Mouse (Mus musculus) forebrain, embryonic 10.5 days (tissue): ENCODE data around the gene Abca9. TPM values are rescaled to one million over a fixed set of nuclear protein-coding genes. Genes with fewer than 3 reads are reported as not detected.

Source experiments
- DNase-seq: peaks from one replicate; pipeline ENCODE4 v3.0.0-alpha.2; 2017; ENCODE audit warnings: low spot score; ENCODE audit errors: extremely low spot score
- H3K27ac ChIP-seq: fragments of 300-500 bp; sonication (generic); 2 replicates; pipeline ENCODE4 v1.5.1; 2016; ENCODE audit warnings: mild to moderate bottlenecking
- H3K27me3 ChIP-seq: fragments of 300-500 bp; sonication (generic); 2 replicates; pipeline ENCODE4 v1.6.1; 2016; ENCODE audit warnings: mild to moderate bottlenecking; ENCODE audit not compliant: poor library complexity, severe bottlenecking
- H3K36me3 ChIP-seq: fragments of 300-500 bp; sonication (generic); replicated peaks from 2 replicates; pipeline ENCODE4 v1.6.1; 2016; ENCODE audit warnings: mild to moderate bottlenecking, moderate library complexity
- H3K4me1 ChIP-seq: fragments of 300-500 bp; sonication (generic); 2 replicates; pipeline ENCODE4 v1.6.1; 2016
- H3K4me3 ChIP-seq: fragments of 300-500 bp; sonication (generic); 2 replicates; pipeline ENCODE4 v1.5.1; 2016; ENCODE audit warnings: mild to moderate bottlenecking, moderate library complexity
- H3K9me3 ChIP-seq: fragments of 300-500 bp; sonication (generic); 2 replicates; pipeline ENCODE4 v1.6.1; 2016; ENCODE audit warnings: mild to moderate bottlenecking, moderate library complexity
- WGBS: fragments of 180-500 bp; shearing (Covaris S2); methylation state at CpG from one replicate; pipeline ENCODE4 v1.1.7; 2016; 5-methylcytosine and 5-hydroxymethylcytosine counted together
- polyA plus RNA-seq: library from polyadenylated mRNA; unstranded; fragments of >200 nt; fragmentation: Nextera tagmentation; extraction: Ambion mirVana; gene quantifications from 2 replicates; pipeline ENCODE4 v1.2.1, GENCODE M21; 2016

Gene Abca9
- polyA plus RNA-seq, 1 experiment from 2014 or later, result 2.9 TPM

DNA sequence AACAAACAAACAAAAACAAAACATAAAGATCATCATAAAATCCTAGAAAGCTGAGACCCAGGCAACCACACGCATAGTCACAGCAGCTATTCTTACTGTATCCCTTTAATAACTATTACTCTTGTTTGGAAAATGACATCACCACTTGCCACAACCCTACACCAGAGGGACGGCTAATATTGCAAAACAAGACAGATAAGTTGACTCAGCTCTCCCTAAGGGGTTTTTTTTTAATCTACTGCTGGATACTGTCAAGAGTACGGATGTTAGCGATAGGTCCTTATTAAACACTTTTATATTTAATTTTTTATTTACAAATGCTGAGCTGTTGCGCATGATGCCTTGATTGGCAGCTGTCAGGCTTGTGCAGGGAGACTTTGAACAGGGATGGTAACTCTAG, 37.2 kb downstream of the Abca9 start:
- H3K27me3 ChIP-seq, result no peaks in the 10 kb centered on the region
- 95% methylated on average over 5 of the region's 5 CpGs for WGBS
- no peak for DNase-seq

DNA sequence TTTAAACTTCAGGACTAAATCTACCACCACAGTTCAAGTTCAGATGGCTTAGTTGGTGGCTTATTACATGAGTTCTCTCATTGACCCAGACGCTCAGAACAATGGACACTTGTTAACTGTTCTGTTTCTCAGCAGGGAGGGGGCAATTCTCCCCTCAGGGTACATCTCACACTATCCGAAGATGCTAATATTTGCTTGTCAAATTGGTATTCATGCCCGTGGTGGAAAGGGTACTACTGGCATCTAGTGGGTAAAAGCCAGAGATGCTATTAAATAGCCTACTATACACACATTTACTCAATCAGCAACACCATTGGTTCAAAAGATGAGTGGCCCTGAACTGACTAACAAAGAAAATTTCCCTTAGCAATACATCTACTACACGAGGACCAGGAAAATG, 56.9 kb downstream of the Abca9 start:
- Histone ChIP-seq H3K9me3 (no peaks in the 10 kb centered on the region), H3K4me1 (no peaks in the 10 kb centered on the region), H3K27ac (no peak overlapping the region), H3K36me3 (no peaks in the 10 kb centered on the region), H3K4me3 (no peak overlapping the region), H3K27me3 (no peaks in the 10 kb centered on the region)
- DNase-seq, result no peak
- 76% methylated on average over 4 of the region's 4 CpGs for WGBS

More for the DNA sequence above, 37.2 kb downstream of the Abca9 start:
- Histone ChIP-seq H3K27ac (no peak overlapping the region), H3K4me3 (no peak overlapping the region), H3K4me1 (no peaks in the 10 kb centered on the region), H3K36me3 (no peaks in the 10 kb centered on the region), H3K9me3 (no peaks in the 10 kb centered on the region)

DNA sequence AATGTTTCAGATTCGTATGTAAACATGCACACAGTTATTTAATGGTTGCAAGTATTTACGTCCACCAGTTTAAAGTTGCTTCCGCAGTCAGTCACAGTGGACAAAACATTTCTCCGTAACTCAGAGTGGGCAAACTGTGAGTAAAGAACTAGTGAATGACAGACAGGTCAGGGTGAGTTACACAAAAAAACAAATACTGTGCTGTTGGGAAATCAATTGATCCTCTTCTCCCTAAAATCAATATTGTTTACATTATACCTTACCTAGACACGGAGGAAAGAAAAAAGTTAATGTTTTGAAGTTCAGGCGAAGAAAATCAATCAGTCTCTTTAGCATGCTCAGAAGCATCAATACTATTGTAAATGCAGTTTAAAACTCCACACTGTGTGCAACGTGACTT, 66.6 kb downstream of the Abca9 start:
- Histone ChIP-seq H3K27me3 (no peaks in the 10 kb centered on the region), H3K4me3 (no peak overlapping the region), H3K9me3 (no peaks in the 10 kb centered on the region), H3K4me1 (no peaks in the 10 kb centered on the region), H3K36me3 (no peaks in the 10 kb centered on the region), H3K27ac (no peak overlapping the region)
- DNase-seq, result no peak
- 89% methylated on average over 7 of the region's 7 CpGs for WGBS

DNA sequence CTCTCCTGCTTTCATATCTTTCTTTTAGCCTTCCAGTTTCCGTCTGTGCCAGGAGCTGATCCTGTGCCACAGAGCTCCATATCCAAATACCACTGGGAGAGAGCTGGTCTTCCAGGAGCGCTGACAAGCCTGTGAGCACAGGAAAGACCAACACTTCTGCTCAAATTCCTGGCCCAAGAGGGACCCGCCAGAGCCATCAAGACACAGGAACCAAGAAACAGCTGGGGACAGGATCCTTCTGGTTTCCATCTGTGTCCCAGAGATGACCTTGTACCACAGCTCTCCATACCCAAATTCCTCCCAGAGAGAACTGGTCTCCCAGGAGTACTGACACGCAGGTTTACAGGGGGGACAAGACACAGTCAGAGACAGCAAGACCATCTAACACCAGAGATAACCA, 69.1 kb downstream of the Abca9 start:
- no peak overlapping the region for H3K27ac ChIP-seq
- H3K4me1 ChIP-seq, result no peaks in the 10 kb centered on the region
- H3K4me3 ChIP-seq, result no peak overlapping the region
- no peak for DNase-seq
- 76% methylated on average over 4 of the region's 4 CpGs for WGBS
- H3K36me3 ChIP-seq, result no peaks in the 10 kb centered on the region
- H3K27me3 ChIP-seq, result no peaks in the 10 kb centered on the region
- no peaks in the 10 kb centered on the region for H3K9me3 ChIP-seq

DNA sequence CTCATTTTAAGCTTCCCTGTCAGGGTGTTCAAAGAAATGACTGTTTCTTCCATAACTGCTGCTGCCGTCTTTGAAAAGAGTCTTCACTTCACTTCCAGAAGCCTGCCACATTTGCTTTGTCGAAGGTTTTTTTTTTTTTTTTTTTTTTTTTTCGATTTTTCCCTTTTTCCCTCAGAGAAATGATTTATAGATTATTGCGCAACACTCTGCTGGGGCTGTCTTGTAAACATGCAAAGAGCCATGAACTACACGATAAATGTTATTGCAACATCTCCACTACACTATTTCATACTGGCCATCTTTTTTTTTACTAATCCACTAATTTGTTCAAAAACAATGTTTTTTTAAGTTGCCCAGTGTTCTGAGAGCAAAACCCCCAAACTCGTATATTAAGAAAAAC, 70.5 kb downstream of the Abca9 start:
- 84% methylated on average over 6 of the region's 6 CpGs for WGBS
- Histone ChIP-seq H3K4me1 (no peaks in the 10 kb centered on the region), H3K9me3 (no peaks in the 10 kb centered on the region), H3K27me3 (no peaks in the 10 kb centered on the region), H3K27ac (no peak overlapping the region), H3K4me3 (no peak overlapping the region), H3K36me3 (no peaks in the 10 kb centered on the region)
- no peak for DNase-seq

DNA sequence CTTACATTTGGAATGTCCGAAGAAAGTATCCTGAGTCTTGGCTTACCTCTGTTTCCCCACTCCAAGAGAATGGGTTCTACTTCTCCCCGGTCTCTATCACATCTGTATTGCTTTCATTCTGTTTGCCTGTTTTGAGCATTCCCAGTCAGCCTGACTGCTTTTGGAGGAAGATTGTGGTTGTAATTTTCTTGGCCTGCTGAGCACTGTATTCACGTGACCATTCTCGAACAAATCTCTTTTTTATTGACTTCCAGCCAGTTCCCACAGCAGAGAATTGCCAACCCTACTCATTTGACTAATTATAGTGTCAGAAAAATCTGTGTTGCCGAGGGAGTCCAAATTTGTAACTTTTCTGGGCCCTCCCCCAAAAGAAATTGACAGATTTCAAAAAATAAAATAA, 72.1 kb downstream of the Abca9 start, which contains the start of gene Abca8a:
Abca8a (minus strand) TSS at position 121 of the 400 bp plus-strand sequence.
- WGBS, result 88% methylated on average over 5 of the region's 5 CpGs
- Histone ChIP-seq H3K4me3 (no peak within 1 kb of the TSS), H3K36me3 (no peaks in the 10 kb centered on the region), H3K4me1 (no peaks in the 10 kb centered on the region), H3K27ac (no peak within 1 kb of the TSS), H3K9me3 (no peaks in the 10 kb centered on the region), H3K27me3 (no peaks in the 10 kb centered on the region)
- DNase-seq, result no peak

DNA sequence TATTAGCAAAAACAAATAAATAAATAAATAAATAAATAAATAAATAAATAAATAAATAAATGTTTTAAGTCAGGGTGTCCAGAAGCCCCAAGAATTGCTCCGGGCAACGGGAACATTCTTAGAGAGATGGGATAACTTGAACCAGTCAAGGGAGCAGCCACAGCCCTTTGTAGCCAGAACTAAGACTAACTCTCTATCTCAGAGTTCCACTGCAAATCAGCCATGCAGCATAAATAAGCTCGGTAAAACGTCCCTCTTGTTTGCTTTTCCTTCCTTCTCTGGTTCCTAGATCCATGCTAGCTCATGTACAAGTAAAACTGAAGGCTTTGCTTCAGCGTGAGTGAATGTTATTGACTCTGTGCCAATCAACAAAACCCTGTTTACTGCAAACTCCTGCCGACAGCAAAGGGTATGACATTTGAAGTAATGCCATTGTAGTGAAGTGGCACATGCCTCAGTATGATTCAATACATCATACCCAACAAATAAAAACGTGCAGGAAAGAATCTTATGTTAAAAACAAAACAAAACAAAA, 73.1 kb downstream of the Abca9 start:
- Histone ChIP-seq H3K27me3 (no peaks in the 10 kb centered on the region), H3K36me3 (no peaks in the 10 kb centered on the region), H3K9me3 (no peaks in the 10 kb centered on the region), H3K4me1 (no peaks in the 10 kb centered on the region), H3K27ac (no peak overlapping the region), H3K4me3 (no peak overlapping the region)
- DNase-seq, result no peak
- 79% methylated on average over 7 of the region's 7 CpGs for WGBS

DNA sequence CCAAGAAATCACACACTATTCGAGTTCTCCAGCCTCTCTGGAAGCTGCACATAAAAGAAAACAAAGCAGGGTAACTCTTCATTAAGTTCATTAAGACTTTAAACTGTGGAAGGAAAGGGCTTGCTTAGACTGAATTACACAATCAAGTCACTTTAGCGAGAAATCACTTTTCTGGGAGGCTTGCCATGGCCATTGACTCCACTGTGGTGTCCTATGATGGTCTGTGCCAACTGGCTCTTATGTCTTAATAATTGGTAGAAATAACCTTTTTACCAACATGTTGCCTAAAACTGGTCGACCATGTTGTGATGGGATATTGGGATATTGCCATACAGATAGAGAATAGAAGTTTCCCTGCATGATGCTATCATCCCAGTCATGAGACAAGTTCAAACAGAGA, 73.8 kb downstream of the Abca9 start:
- no peaks in the 10 kb centered on the region for H3K27me3 ChIP-seq
- H3K4me3 ChIP-seq, result no peak overlapping the region
- 80% methylated on average over 3 of the region's 3 CpGs for WGBS
- DNase-seq, result no peak
- H3K4me1 ChIP-seq, result no peaks in the 10 kb centered on the region
- no peak overlapping the region for H3K27ac ChIP-seq
- no peaks in the 10 kb centered on the region for H3K9me3 ChIP-seq
- H3K36me3 ChIP-seq, result no peaks in the 10 kb centered on the region

DNA sequence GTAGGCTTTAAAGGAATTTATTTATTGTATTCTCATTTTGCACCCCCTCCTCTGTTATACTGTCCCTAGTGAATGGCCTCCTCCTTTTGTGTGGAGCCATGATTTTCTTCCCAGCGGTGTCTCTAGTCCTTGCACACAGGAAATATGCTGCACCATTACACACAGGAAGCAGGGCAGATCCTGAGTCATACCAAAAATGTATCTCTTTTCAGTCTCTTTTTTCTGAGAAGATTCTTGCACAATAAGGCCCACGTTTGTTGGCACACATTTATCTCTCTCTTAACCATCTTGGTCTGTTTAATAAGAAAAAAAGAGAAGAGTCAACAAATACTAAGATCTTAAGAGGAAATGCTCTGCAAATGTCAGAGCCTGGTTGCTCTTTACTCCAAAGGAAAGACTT, 76.7 kb downstream of the Abca9 start:
- WGBS, result 84% methylated on average over 2 of the region's 2 CpGs
- no peaks in the 10 kb centered on the region for H3K27me3 ChIP-seq
- H3K4me3 ChIP-seq, result no peak overlapping the region
- DNase-seq, result no peak
- no peaks in the 10 kb centered on the region for H3K4me1 ChIP-seq
- H3K36me3 ChIP-seq, result no peaks in the 10 kb centered on the region
- H3K27ac ChIP-seq, result no peak overlapping the region
- no peaks in the 10 kb centered on the region for H3K9me3 ChIP-seq

DNA sequence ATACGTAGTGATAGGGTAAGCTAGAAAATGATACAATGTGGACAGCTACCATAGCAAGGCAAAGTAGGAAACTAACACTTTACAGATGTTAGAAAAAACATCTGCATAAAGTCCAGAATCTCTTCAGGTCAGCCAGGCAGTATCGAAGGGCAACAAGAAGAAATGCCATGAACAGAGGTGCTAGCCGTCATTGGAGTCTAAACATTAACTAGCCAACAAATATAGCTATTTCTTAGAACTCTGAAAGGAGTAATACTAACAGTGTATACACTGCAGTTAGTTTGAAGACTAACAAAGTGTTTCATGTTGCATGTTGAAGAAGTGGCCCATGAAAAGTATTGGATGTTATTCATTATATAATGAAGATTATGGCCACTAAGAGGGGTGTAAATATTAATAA, 95.8 kb downstream of the Abca9 start:
- DNase-seq, result no peak
- Histone ChIP-seq H3K27me3 (no peaks in the 10 kb centered on the region), H3K36me3 (no peaks in the 10 kb centered on the region), H3K4me3 (no peak overlapping the region), H3K4me1 (no peaks in the 10 kb centered on the region), H3K9me3 (no peaks in the 10 kb centered on the region), H3K27ac (no peak overlapping the region)
- 84% methylated on average over 3 of the region's 3 CpGs for WGBS

DNA sequence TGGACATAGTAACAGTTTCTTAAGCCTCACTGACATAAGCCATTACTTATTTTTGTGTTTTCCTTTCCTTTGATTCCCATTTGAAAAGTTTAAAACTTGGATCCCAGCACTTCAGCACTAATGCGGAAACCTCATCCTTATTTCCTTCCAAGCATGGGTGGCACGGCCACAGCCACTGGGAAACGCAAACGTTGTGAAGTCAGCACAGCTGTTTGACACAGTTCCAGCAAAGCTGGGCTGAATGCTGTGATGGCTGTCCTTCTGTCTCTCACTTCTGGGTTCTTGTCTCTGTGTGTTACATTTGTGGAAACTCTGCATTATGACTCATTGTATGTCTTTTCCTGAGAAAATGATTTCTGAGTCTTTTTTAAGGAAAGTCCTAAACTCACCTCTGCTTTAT, 107.0 kb downstream of the Abca9 start:
- Histone ChIP-seq H3K4me3 (no peak overlapping the region), H3K9me3 (no peaks in the 10 kb centered on the region), H3K36me3 (no peaks in the 10 kb centered on the region), H3K27me3 (no peaks in the 10 kb centered on the region), H3K4me1 (no peaks in the 10 kb centered on the region), H3K27ac (no peak overlapping the region)
- 70% methylated on average over 4 of the region's 4 CpGs for WGBS
- DNase-seq, result no peak

DNA sequence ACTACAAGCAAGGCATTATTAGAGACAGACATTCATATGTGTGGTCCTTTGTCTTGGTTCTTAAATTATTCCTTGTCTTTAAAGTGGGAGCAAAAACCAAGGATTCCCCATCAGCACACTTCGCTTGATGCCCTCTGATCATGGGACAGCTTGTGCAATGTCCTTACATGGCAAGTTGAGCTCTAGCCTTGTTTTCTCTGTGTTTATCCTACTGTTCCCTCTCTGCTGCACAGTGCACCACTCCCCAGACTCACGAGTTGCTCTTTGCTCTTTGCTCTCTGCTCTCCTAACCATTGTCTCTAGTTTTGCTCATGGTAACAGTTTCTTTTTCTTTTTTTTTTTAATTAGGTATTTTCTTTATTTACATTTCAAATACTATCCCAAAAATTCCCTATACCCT, 107.9 kb downstream of the Abca9 start:
- DNase-seq, result no peak
- H3K4me3 ChIP-seq, result no peak overlapping the region
- no peaks in the 10 kb centered on the region for H3K4me1 ChIP-seq
- WGBS, result 79% methylated on average over 2 of the region's 2 CpGs
- H3K36me3 ChIP-seq, result no peaks in the 10 kb centered on the region
- H3K27me3 ChIP-seq, result no peaks in the 10 kb centered on the region
- no peaks in the 10 kb centered on the region for H3K9me3 ChIP-seq
- no peak overlapping the region for H3K27ac ChIP-seq

DNA sequence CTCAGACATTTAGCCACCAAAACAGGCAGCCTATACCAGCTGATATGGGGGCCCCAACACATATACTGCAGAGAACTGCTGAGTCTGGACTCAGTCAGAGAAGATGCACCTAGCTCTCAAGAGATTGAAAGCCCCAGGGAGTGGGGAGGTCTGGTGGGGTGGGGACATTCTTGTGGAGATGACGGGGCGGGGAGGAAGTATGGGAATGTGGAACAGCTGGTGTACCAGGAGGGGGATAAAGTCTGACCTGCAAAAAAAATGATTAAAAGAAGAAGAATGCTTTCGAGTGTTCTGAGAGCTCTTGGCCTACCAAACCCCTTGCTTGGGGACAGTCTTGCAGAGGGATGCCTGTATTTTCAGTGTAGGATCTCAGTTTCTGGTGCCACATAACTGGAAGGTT, 114.3 kb downstream of the Abca9 start:
- Histone ChIP-seq H3K4me1 (no peaks in the 10 kb centered on the region), H3K27ac (no peak overlapping the region), H3K9me3 (no peaks in the 10 kb centered on the region), H3K4me3 (no peak overlapping the region), H3K36me3 (no peaks in the 10 kb centered on the region), H3K27me3 (no peaks in the 10 kb centered on the region)
- WGBS, result 87% methylated on average over 3 of the region's 3 CpGs
- DNase-seq, result no peak
